Mouse (Mus musculus) hindbrain, embryonic 15.5 days (tissue): ENCODE data around the gene Cybrd1. TPM values are rescaled to one million over a fixed set of nuclear protein-coding genes. Genes with fewer than 3 reads are reported as not detected.

Experiments
- ATAC-seq: fragments of 200-750 bp; cut with Nextera tagmentation; 2 replicates; pipeline ENCODE4 v1.8.0; 2017; ENCODE audit warnings: low read depth, moderate number of reproducible peaks, moderate TSS enrichment; ENCODE audit not compliant: low FRiP score
- H3K27ac ChIP-seq: fragments of 300-500 bp; sonication (generic); replicated peaks from 2 replicates; pipeline ENCODE4 v1.5.1; 2015; ENCODE audit warnings: mild to moderate bottlenecking, inconsistent platforms
- H3K27me3 ChIP-seq: fragments of 300-500 bp; sonication (generic); 2 replicates; pipeline ENCODE4 v1.6.1; 2015; ENCODE audit warnings: control low read depth, inconsistent platforms
- H3K36me3 ChIP-seq: fragments of 300-500 bp; sonication (generic); 2 replicates; pipeline ENCODE4 v1.6.1; 2015; ENCODE audit warnings: control low read depth, inconsistent platforms
- H3K4me1 ChIP-seq: fragments of 300-500 bp; sonication (generic); replicated peaks from 2 replicates; pipeline ENCODE4 v1.6.1; 2015; ENCODE audit warnings: control low read depth, inconsistent platforms
- H3K4me2 ChIP-seq: fragments of 300-500 bp; sonication (generic); 2 replicates; pipeline ENCODE4 v1.6.1; 2015; ENCODE audit warnings: moderate library complexity, mild to moderate bottlenecking, inconsistent platforms
- H3K4me3 ChIP-seq: fragments of 300-500 bp; sonication (generic); 2 replicates; pipeline ENCODE4 v1.5.1; 2015; ENCODE audit warnings: mild to moderate bottlenecking, inconsistent platforms
- H3K9ac ChIP-seq: fragments of 300-500 bp; sonication (generic); 2 replicates; pipeline ENCODE4 v1.6.1; 2015; ENCODE audit warnings: inconsistent platforms
- H3K9me3 ChIP-seq: fragments of 300-500 bp; sonication (generic); 2 replicates; pipeline ENCODE4 v1.6.1; 2016; ENCODE audit warnings: control low read depth, inconsistent platforms
- WGBS: fragments of 180-500 bp; shearing (Covaris S2); methylation state at CpG from one replicate; pipeline ENCODE4 v1.1.7; 2015; 5-methylcytosine and 5-hydroxymethylcytosine counted together
- polyA plus RNA-seq: library from polyadenylated mRNA; unstranded; fragments of >200 nt; fragmentation: Nextera tagmentation; extraction: Ambion mirVana; gene quantifications from 2 replicates; pipeline ENCODE4 v1.2.1, GENCODE M21; 2015

Cybrd1 gene
- polyA plus RNA-seq: 5.8 and 5.9 TPM in 2 replicates

DNA sequence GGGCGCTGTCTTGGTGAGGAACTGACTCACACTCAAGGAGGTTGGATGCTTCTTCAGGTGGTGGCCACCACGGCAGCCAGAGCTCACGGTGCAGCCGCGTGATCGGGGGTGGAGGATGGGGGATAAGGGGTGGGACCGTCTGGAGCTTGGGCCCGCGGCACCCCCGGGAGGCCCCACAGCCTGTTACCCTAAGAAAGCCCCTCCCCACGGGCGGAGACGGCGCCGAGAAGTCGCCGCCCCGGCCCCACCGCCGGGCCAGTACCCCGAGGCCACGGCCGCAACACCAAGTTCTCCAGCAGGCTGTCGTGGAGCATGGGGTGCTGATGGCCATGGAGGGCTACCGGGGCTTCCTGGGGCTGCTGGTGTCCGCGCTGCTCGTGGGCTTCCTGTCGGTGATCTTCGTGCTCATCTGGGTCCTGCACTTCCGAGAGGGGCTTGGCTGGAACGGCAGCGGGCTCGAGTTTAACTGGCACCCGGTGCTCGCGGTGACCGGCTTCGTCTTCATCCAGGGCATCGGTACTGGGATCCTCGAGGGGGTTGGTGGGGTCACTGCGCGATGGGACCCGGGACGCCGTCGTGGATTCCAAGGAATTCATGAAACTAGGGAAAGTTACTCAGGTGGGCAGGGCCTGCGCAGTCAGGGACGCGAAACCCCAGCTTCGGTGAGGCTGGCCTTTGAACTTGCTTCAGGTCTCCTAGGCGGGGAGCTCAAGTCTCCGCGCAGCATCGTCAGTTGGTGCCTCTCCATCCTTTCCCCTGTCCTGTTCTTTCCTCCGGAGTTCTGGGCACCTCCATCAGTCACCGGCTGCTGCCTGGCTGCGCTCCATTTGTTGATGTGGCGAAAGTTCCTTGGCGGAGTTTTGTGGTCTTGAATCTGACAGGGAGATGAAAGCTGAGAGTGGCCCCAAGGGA, at the start of gene Cybrd1:
TSS of gene Cybrd1 (plus strand) at position 127 of the 912 bp plus-strand sequence.
- peak within 1 kb of the TSS; percentile 46 for H3K9ac ChIP-seq
- H3K4me1 ChIP-seq: peaks cover 14% of the 10 kb centered on the region
- 0 out of 2 replicates have a peak, but pooled peaks cover 7% of the 10 kb centered on the region for H3K27me3 ChIP-seq
- 3% methylated on average over 60 of the region's 60 CpGs for WGBS
- H3K9me3 ChIP-seq: no peaks in the 10 kb centered on the region
- peak within 1 kb of the TSS; percentile 84 for H3K4me2 ChIP-seq
- peak; percentile 58; the same call in 1 of the 2 replicates for ATAC-seq
- H3K36me3 ChIP-seq: no peaks in the 10 kb centered on the region
- peak within 1 kb of the TSS; percentile 47 for H3K4me3 ChIP-seq
- 0 out of 2 replicates have a peak within 1 kb of the TSS, but pooled peaks have one; percentile 10 for H3K27ac ChIP-seq

GRCm38 (mm10) chr2:71071601-71072000, 46.1 kb upstream of the Cybrd1 start:
- no peaks in the 10 kb centered on the region for H3K27me3 ChIP-seq
- no peak overlapping the region for H3K27ac ChIP-seq
- 96% methylated on average over 4 of the region's 4 CpGs for WGBS
- no peak overlapping the region for H3K9ac ChIP-seq
- no peak overlapping the region for H3K4me2 ChIP-seq
- no peaks in the 10 kb centered on the region for H3K9me3 ChIP-seq
- no peak overlapping the region for H3K4me3 ChIP-seq
- no peaks in the 10 kb centered on the region for H3K36me3 ChIP-seq
- no peak for ATAC-seq
- no peaks in the 10 kb centered on the region for H3K4me1 ChIP-seq

DNA sequence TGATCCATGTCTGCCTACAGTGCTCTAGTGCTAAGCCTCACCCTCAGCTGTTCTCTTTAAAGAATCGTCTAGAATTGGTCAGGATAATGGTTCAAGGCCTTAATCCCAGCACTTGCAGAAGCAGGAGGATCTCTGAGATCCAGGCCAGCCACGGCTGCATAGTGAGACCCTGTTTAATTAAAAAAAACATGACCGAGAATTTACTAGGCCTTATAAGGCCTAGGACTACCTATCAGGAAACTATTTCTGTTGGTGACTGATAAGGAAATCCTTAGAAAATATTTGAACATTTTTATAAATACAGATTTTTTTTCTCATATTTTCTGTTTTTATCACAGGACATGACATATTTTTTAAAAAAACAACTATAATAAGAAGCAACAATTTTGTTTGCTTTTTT, 44.4 kb upstream of the Cybrd1 start:
- 95% methylated on average over 3 of the region's 3 CpGs for WGBS
- no peaks in the 10 kb centered on the region for H3K27me3 ChIP-seq
- H3K4me3 ChIP-seq: no peak overlapping the region
- no peak overlapping the region for H3K27ac ChIP-seq
- no peaks in the 10 kb centered on the region for H3K36me3 ChIP-seq
- no peaks in the 10 kb centered on the region for H3K4me1 ChIP-seq
- no peaks in the 10 kb centered on the region for H3K9me3 ChIP-seq
- ATAC-seq: no peak
- H3K9ac ChIP-seq: no peak overlapping the region
- H3K4me2 ChIP-seq: no peak overlapping the region

- Histone ChIP-seq H3K27me3 (no peaks in the 10 kb centered on the region), H3K27ac (no peak overlapping the region), H3K36me3 (no peaks in the 10 kb centered on the region), H3K9ac (no peak overlapping the region), H3K4me3 (no peak overlapping the region), H3K9me3 (no peaks in the 10 kb centered on the region), H3K4me1 (no peaks in the 10 kb centered on the region), H3K4me2 (no peak overlapping the region)
- 98% methylated on average over 3 of the region's 3 CpGs for WGBS
- no peak for ATAC-seq
These were observed 43.9 kb upstream of the Cybrd1 start for GRCm38 (mm10) chr2:71073828-71074227.

GRCm38 (mm10) chr2:71082416-71082815, 35.3 kb upstream of the Cybrd1 start:
- Histone ChIP-seq H3K9me3 (no peaks in the 10 kb centered on the region), H3K9ac (no peak overlapping the region), H3K4me1 (no peaks in the 10 kb centered on the region), H3K4me3 (no peak overlapping the region), H3K27ac (no peak overlapping the region), H3K27me3 (no peaks in the 10 kb centered on the region), H3K36me3 (peaks cover 27% of the 10 kb centered on the region), H3K4me2 (no peak overlapping the region)
- no peak for ATAC-seq
- 86% methylated on average over 7 of the region's 7 CpGs for WGBS

GRCm38 (mm10) chr2:71083454-71084193, 34.1 kb upstream of the Cybrd1 start:
- Histone ChIP-seq H3K9ac (no peak overlapping the region), H3K9me3 (no peaks in the 10 kb centered on the region), H3K4me1 (no peaks in the 10 kb centered on the region), H3K4me3 (no peak overlapping the region), H3K27ac (no peak overlapping the region), H3K27me3 (no peaks in the 10 kb centered on the region), H3K36me3 (peaks cover 33% of the 10 kb centered on the region), H3K4me2 (no peak overlapping the region)
- no peak for ATAC-seq
- WGBS: 94% methylated on average over 6 of the region's 6 CpGs

- H3K9ac ChIP-seq: no peak overlapping the region
- ATAC-seq: no peak
- no peaks in the 10 kb centered on the region for H3K4me1 ChIP-seq
- H3K4me2 ChIP-seq: no peak overlapping the region
- H3K27me3 ChIP-seq: no peaks in the 10 kb centered on the region
- no peaks in the 10 kb centered on the region for H3K9me3 ChIP-seq
- peaks cover 28% of the 10 kb centered on the region for H3K36me3 ChIP-seq
- no peak overlapping the region for H3K27ac ChIP-seq
- no peak overlapping the region for H3K4me3 ChIP-seq
- WGBS: 82% methylated on average over 3 of the region's 3 CpGs
These were observed 28.0 kb upstream of the Cybrd1 start for GRCm38 (mm10) chr2:71089766-71090165.

- Histone ChIP-seq H3K36me3 (peaks cover 29% of the 10 kb centered on the region), H3K27me3 (no peaks in the 10 kb centered on the region), H3K27ac (no peak overlapping the region), H3K9me3 (no peaks in the 10 kb centered on the region), H3K4me1 (no peaks in the 10 kb centered on the region), H3K4me2 (no peak overlapping the region), H3K9ac (no peak overlapping the region), H3K4me3 (no peak overlapping the region)
- 85% methylated on average over 4 of the region's 4 CpGs for WGBS
- no peak for ATAC-seq
These were observed 26.9 kb upstream of the Cybrd1 start for GRCm38 (mm10) chr2:71090660-71091445.

DNA sequence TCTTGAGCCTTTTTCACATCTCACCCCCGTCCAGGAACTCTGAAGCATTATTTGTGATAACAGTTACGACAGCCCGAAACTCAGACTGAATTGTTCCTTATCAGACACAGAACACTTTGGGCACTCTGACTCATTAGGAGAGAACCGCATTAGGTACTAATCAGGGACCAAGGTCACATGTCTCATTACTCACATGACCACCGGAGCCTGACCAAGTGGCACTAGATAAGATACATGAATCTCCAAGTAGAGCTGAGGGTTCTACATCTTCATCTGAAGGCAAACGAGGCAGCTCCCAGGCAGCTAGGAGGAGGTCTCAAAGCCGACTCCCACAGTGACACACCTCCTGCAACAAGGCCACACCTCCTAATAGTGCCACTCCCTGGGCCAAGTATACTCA, 21.6 kb upstream of the Cybrd1 start:
- Histone ChIP-seq H3K9ac (no peak overlapping the region), H3K4me3 (no peak overlapping the region), H3K27ac (no peak overlapping the region), H3K4me2 (no peak overlapping the region), H3K27me3 (no peaks in the 10 kb centered on the region), H3K4me1 (no peaks in the 10 kb centered on the region), H3K9me3 (no peaks in the 10 kb centered on the region), H3K36me3 (peaks cover 15% of the 10 kb centered on the region; the same call in 1 of the 2 replicates)
- no peak for ATAC-seq
- WGBS: 85% methylated on average over 7 of the region's 7 CpGs

DNA sequence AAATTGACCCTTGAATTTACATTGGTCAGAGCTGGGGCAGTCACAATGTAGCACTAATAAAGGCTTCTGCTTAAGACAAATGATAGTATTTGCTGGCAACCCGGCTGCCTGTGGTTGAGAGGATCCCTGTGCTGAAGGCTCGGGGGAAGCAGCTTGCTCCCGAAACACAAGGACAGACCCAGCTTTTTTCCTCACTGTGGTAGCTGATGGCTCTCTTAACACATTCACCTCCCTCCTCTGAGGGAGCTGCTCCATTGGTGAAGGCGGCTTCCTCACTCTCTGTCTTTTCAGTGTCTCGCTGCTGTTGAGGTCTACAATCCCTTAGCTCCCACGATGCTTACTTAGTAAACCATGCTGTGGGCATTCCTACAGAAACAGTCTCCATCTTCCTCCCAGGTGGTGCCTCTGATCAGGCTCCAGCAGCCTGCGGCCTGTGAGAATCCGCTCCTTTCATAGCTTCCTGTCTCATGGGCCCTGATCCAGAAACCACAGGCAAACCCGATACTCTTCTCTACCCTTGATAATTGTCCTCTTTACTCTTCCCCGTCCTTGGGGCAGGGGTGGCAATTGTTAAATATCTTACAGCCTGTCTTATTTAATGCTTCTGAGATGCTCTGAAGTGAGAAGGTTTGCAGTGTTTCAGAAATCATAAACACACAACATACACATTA, 15.0 kb upstream of the Cybrd1 start:
- H3K9ac ChIP-seq: no peak overlapping the region
- H3K27ac ChIP-seq: no peak overlapping the region
- H3K4me3 ChIP-seq: no peak overlapping the region
- no peaks in the 10 kb centered on the region for H3K4me1 ChIP-seq
- no peaks in the 10 kb centered on the region for H3K9me3 ChIP-seq
- no peak for ATAC-seq
- peaks cover 5% of the 10 kb centered on the region; the same call in 1 of the 2 replicates for H3K36me3 ChIP-seq
- H3K4me2 ChIP-seq: no peak overlapping the region
- no peaks in the 10 kb centered on the region for H3K27me3 ChIP-seq
- WGBS: 80% methylated on average over 10 of the region's 10 CpGs

- 89% methylated on average over 4 of the region's 4 CpGs for WGBS
- ATAC-seq: no peak
- Histone ChIP-seq H3K4me3 (no peak overlapping the region), H3K36me3 (peaks cover 5% of the 10 kb centered on the region; the same call in 1 of the 2 replicates), H3K9ac (no peak overlapping the region), H3K4me2 (no peak overlapping the region), H3K4me1 (no peaks in the 10 kb centered on the region), H3K27me3 (no peaks in the 10 kb centered on the region), H3K27ac (no peak overlapping the region), H3K9me3 (no peaks in the 10 kb centered on the region)
These were observed 14.4 kb upstream of the Cybrd1 start for GRCm38 (mm10) chr2:71103292-71103680.
